Comparison of ENCODE assay signal across 8 mouse cellular contexts in genomic region chr17:31693330-31694022, GRCm38 (mm10). TPM values are rescaled to one million over a fixed set of nuclear protein-coding genes. Genes with fewer than 3 reads are reported as not detected.
DNase-seq lines count a peak whose midpoint lies in the region; ATAC-seq and TF ChIP-seq lines count a peak whose summit lies in the region.

No protein-coding gene starts in this region.

- WGBS in cerebellum, adult 2 months: 2% methylated on average over 20 of the region's 20 CpGs
- 7% methylated on average over 18 of the region's 20 CpGs for WGBS in hindbrain, embryonic 12.5 days

- peaks cover 27% of the 10 kb centered on the region for H3K27me3 ChIP-seq in G1E (ENCODE audit: insufficient read depth, low read length)
- H3K27me3 ChIP-seq in cerebellum, adult 2 months (ENCODE audit: control insufficient read depth, insufficient read depth, low read length): no peaks in the 10 kb centered on the region; the same call in 1 of the 2 replicates
- 0 out of 2 replicates have a peak, but pooled peaks cover 3% of the 10 kb centered on the region for H3K27me3 ChIP-seq in hindbrain, embryonic 12.5 days

- TF ChIP-seq POLR2A in cerebellum, adult 2 months (IDR thresholded peaks at IDR 0.05; ENCODE audit: borderline replicate concordance, insufficient read depth, low read length): no peak

- no peaks in the 10 kb centered on the region for H3K9me3 ChIP-seq in G1E (replicated peaks)
- no peaks in the 10 kb centered on the region for H3K9me3 ChIP-seq in hindbrain, embryonic 12.5 days (replicated peaks)

- DNase-seq in G1E (ENCODE audit: low spot score): peak; percentile 19
- DNase-seq in cerebellum, adult 2 months: peak; percentile 34 to 52
- DNase-seq in frontal cortex, postnatal 10 days (ENCODE audit: low spot score in 2 of 2): peak; percentile 34 to 64
- DNase-seq in layer of hippocampus, postnatal 14 days (ENCODE audit: low spot score in 2 of 2): peak; percentile 68 to 71
- peak; percentile 87 for DNase-seq in lung, postnatal 10 days
- DNase-seq in ovary, postnatal 36 days (ENCODE audit: low spot score): peak; percentile 80
- peak; percentile 77 for DNase-seq in thymus, postnatal 25 days

- H3K4me3 ChIP-seq in G1E (ENCODE audit: low read depth, low read length): no peak overlapping the region
- no peak overlapping the region for H3K4me3 ChIP-seq in cerebellum, adult 2 months (replicated peaks; ENCODE audit: insufficient read depth, low read depth, low read length)
- no peak overlapping the region for H3K4me3 ChIP-seq in hindbrain, embryonic 12.5 days

- peak overlapping the region; percentile 45 for H3K4me2 ChIP-seq in hindbrain, embryonic 12.5 days (replicated peaks)

- H3K36me3 ChIP-seq in G1E (replicated peaks): no peaks in the 10 kb centered on the region
- H3K36me3 ChIP-seq in hindbrain, embryonic 12.5 days: no peaks in the 10 kb centered on the region

- TF ChIP-seq CTCF in G1E (IDR thresholded peaks at IDR 0.05; ENCODE audit: low read depth, low read length): peak; percentile 20; the same call in 1 of the 2 replicates
- TF ChIP-seq CTCF in cerebellum, adult 2 months (IDR thresholded peaks at IDR 0.05; ENCODE audit: borderline replicate concordance, insufficient read depth, low read depth, low read length): peak; percentile 36; the same call in 1 of the 2 replicates

- no peak overlapping the region for H3K27ac ChIP-seq in cerebellum, adult 2 months (ENCODE audit: insufficient read depth, low read length)
- no peak overlapping the region for H3K27ac ChIP-seq in hindbrain, embryonic 12.5 days

- no peak for ATAC-seq in G1E (ENCODE audit: extremely low read depth, insufficient number of reproducible peaks, low FRiP score, poor library complexity, severe bottlenecking)
- ATAC-seq in hindbrain, embryonic 12.5 days (ENCODE audit: low FRiP score): peak; percentile 75

- H3K9ac ChIP-seq in hindbrain, embryonic 12.5 days: no peak overlapping the region

- no peaks in the 10 kb centered on the region; the same call in 1 of the 2 replicates for H3K4me1 ChIP-seq in G1E (ENCODE audit: insufficient read depth, low read depth, low read length)
- H3K4me1 ChIP-seq in cerebellum, adult 2 months (ENCODE audit: control insufficient read depth, insufficient read depth, low read length): peaks cover 6% of the 10 kb centered on the region
- H3K4me1 ChIP-seq in hindbrain, embryonic 12.5 days: peaks cover 16% of the 10 kb centered on the region

RNA-seq across cellular contexts. Expression of gene Cryaa, which starts 15.9 kb away (rescaled TPM):
- not detected in 2 replicates for total RNA-seq in G1E (2014; fragmentation: Nextera tagmentation)
- total RNA-seq in G1E (2017): not detected in 2 replicates
- polyA plus RNA-seq in G1E (2012): not detected in 2 replicates
- polyA plus RNA-seq in cerebellum, adult 2 months (2012; rRNA removed): 0.54 and 0.85 TPM in 2 replicates
- not detected in 2 replicates for polyA plus RNA-seq in hindbrain, embryonic 12.5 days (2016; fragmentation: Nextera tagmentation; extraction: Ambion mirVana)
- total RNA-seq in layer of hippocampus, postnatal 14 days (2021): under 1 TPM in 1 of 2 experiments, not detected in 1; 0.55 TPM

RNA-seq across cellular contexts. Expression of gene U2af1, which starts 34.8 kb away (rescaled TPM):
- total RNA-seq in G1E (2014; fragmentation: Nextera tagmentation) (72.5 and 104 TPM in 2 replicates), G1E (2017) (259 and 261 TPM in 2 replicates)
- 124 and 130 TPM in 2 replicates for polyA plus RNA-seq in G1E (2012)
- polyA plus RNA-seq in cerebellum, adult 2 months (2012; rRNA removed): 177 and 184 TPM in 2 replicates
- polyA plus RNA-seq in hindbrain, embryonic 12.5 days (2016; fragmentation: Nextera tagmentation; extraction: Ambion mirVana): 293 and 303 TPM in 2 replicates
- 100 to 1,000 TPM; 112 to 130 TPM for total RNA-seq in layer of hippocampus, postnatal 14 days (2021)

RNA-seq across cellular contexts. Expression of gene Cbs, which starts 56.4 kb away (rescaled TPM):
- total RNA-seq in G1E (2014; fragmentation: Nextera tagmentation) (not detected in 2 replicates), G1E (2017) (0.05 and 0.12 TPM in 2 replicates)
- polyA plus RNA-seq in G1E (2012): not detected in 2 replicates
- polyA plus RNA-seq in cerebellum, adult 2 months (2012; rRNA removed): 33.9 and 34.8 TPM in 2 replicates
- 2.3 and 3.3 TPM in 2 replicates for polyA plus RNA-seq in hindbrain, embryonic 12.5 days (2016; fragmentation: Nextera tagmentation; extraction: Ambion mirVana)
- 10 to 100 TPM; 75.4 to 91.4 TPM for total RNA-seq in layer of hippocampus, postnatal 14 days (2021)

Comparison
In these comparisons a context has a peak if more than half of its experiments do, and no peak if none do; other contexts are left out.
1. DNase-seq: peak in every context shown above with its lines; median percentile 87 in lung, postnatal 10 days; 80 in ovary, postnatal 36 days; 77 in thymus, postnatal 25 days; 70 in layer of hippocampus, postnatal 14 days; 49 in frontal cortex, postnatal 10 days; 43 in cerebellum, adult 2 months; 19 in G1E.